ENCODE assay signal across 8 mouse cellular contexts in genomic region chr10:84755786-84756203, GRCm38 (mm10). TPM values are rescaled to one million over a fixed set of nuclear protein-coding genes. Genes with fewer than 3 reads are reported as not detected.
DNase-seq lines count a peak whose midpoint lies in the region; ATAC-seq lines count a peak whose summit lies in the region.

Gene Rfx4 (plus strand): TSS chr10:84756062.

- H3K27ac ChIP-seq in heart, embryonic 11.5 days (ENCODE audit: low read depth, low read length): no peak within 1 kb of the TSS
- H3K27ac ChIP-seq in forebrain, embryonic 10.5 days: peak within 1 kb of the TSS; percentile 94
- H3K27ac ChIP-seq in limb, embryonic 10.5 days: no peak within 1 kb of the TSS; the same call in 1 of the 2 replicates

- H3K27me3 ChIP-seq in heart, embryonic 11.5 days (ENCODE audit: control insufficient read depth, insufficient read depth, low read length): peaks cover 90% of the 10 kb centered on the region
- H3K27me3 ChIP-seq in forebrain, embryonic 10.5 days (ENCODE audit: poor library complexity, severe bottlenecking): peaks cover 96% of the 10 kb centered on the region
- peaks cover 98% of the 10 kb centered on the region for H3K27me3 ChIP-seq in limb, embryonic 10.5 days (ENCODE audit: low read depth, poor library complexity, severe bottlenecking)

- no peak for DNase-seq in heart, postnatal 4 days
- DNase-seq in B cell, adult 2 months: peak; percentile 36 to 38
- DNase-seq in forebrain, embryonic 10.5 days (ENCODE audit: extremely low spot score, low spot score): peak; percentile 84
- peak; percentile 56 for DNase-seq in limb, embryonic 10.5 days (ENCODE audit: low spot score)
- DNase-seq in retina, embryonic 14.5 days (ENCODE audit: low spot score): peak; percentile 64
- no peak for DNase-seq in T-cell, adult 2 months (ENCODE audit: low spot score)
- DNase-seq in kidney, postnatal 14 days: no peak

- WGBS in heart, embryonic 11.5 days (ENCODE audit: insufficient replicate concordance): 1% methylated on average over 24 of the region's 24 CpGs
- under 1% methylated on average over 24 of the region's 24 CpGs for WGBS in forebrain, embryonic 10.5 days
- under 1% methylated on average over 24 of the region's 24 CpGs for WGBS in limb, embryonic 10.5 days

- no peak for ATAC-seq in heart, embryonic 11.5 days (replicated peaks; ENCODE audit: insufficient number of reproducible peaks, low FRiP score, low TSS enrichment)

- H3K9me3 ChIP-seq in heart, embryonic 11.5 days (replicated peaks; ENCODE audit: control insufficient read depth, low read length): no peaks in the 10 kb centered on the region
- H3K9me3 ChIP-seq in forebrain, embryonic 10.5 days: no peaks in the 10 kb centered on the region
- no peaks in the 10 kb centered on the region for H3K9me3 ChIP-seq in limb, embryonic 10.5 days (replicated peaks)

- H3K4me3 ChIP-seq in heart, embryonic 11.5 days (ENCODE audit: low read depth, low read length): peak within 1 kb of the TSS; percentile 40
- H3K4me3 ChIP-seq in forebrain, embryonic 10.5 days: peak within 1 kb of the TSS; percentile 71
- H3K4me3 ChIP-seq in limb, embryonic 10.5 days: peak within 1 kb of the TSS; percentile 46

- peak within 1 kb of the TSS; percentile 65 for H3K4me2 ChIP-seq in heart, embryonic 11.5 days

- no peak within 1 kb of the TSS for H3K9ac ChIP-seq in heart, embryonic 11.5 days (ENCODE audit: low read depth, low read length)

- H3K4me1 ChIP-seq in heart, embryonic 11.5 days (ENCODE audit: control insufficient read depth, insufficient read depth, low read length): peaks cover 25% of the 10 kb centered on the region
- H3K4me1 ChIP-seq in forebrain, embryonic 10.5 days: peaks cover 70% of the 10 kb centered on the region
- H3K4me1 ChIP-seq in limb, embryonic 10.5 days: peaks cover 49% of the 10 kb centered on the region

- no peaks in the 10 kb centered on the region for H3K36me3 ChIP-seq in heart, embryonic 11.5 days (ENCODE audit: control insufficient read depth, insufficient read depth, low read length)
- no peaks in the 10 kb centered on the region for H3K36me3 ChIP-seq in forebrain, embryonic 10.5 days (replicated peaks)
- H3K36me3 ChIP-seq in limb, embryonic 10.5 days: no peaks in the 10 kb centered on the region

RNA-seq across cellular contexts. Expression of gene Rfx4, which starts in this region (rescaled TPM):
- not detected in 2 replicates for polyA plus RNA-seq in heart, embryonic 11.5 days (2014; fragmentation: Nextera tagmentation; extraction: Ambion mirVana)
- not detected for total RNA-seq in heart, postnatal 4 days (2021)
- polyA plus RNA-seq in forebrain, embryonic 10.5 days (2016; fragmentation: Nextera tagmentation; extraction: Ambion mirVana): 24.8 and 26.1 TPM in 2 replicates
- 0.06 TPM in 1 of 2 replicates, not detected in the other for polyA plus RNA-seq in limb, embryonic 10.5 days (2016; fragmentation: Nextera tagmentation; extraction: Ambion mirVana)

Comparison
In these comparisons a context has a peak if more than half of its experiments do, and no peak if none do; other contexts are left out.
1. RNA of gene Rfx4 (polyA plus RNA-seq): 24.8 to 26.1 TPM in forebrain, embryonic 10.5 days; not detected in heart, embryonic 11.5 days and 0.06 TPM in limb, embryonic 10.5 days; every median in the first group is over 10 times any median in the second.
2. Peak in DNase-seq and H3K4me3 ChIP-seq in limb, embryonic 10.5 days; RNA of the gene not detected or under 1 TPM.
3. DNase-seq: peak in B cell, adult 2 months (2 of 2), forebrain, embryonic 10.5 days (single experiment) and retina, embryonic 14.5 days (single experiment); none in heart, postnatal 4 days (single experiment), T-cell, adult 2 months (single experiment) and kidney, postnatal 14 days (single experiment).
4. Peak in every context shown above with its lines, with median percentiles within 50 percentile points of each other: H3K4me3 ChIP-seq.